In genomic region chr6:134972096-134972495, GRCm38 (mm10) we compare ENCODE assay signal across 1 mouse cellular context.
TF ChIP-seq lines count a peak whose summit lies in the region.

No protein-coding gene starts in this region.

TF ChIP-seq in MEL, 35 proteins besides CTCF, POLR2A, EP300 and RAD21:
- TF ChIP-seq ZNF384 (IDR thresholded peaks at IDR 0.05; ENCODE audit: low read depth, low read length) (no peak), MYB (IDR thresholded peaks at IDR 0.05; ENCODE audit: low read depth, low read length) (no peak), MYC (IDR thresholded peaks at IDR 0.05; ENCODE audit: low read depth, low read length) (no peak), GATA1 (IDR thresholded peaks at IDR 0.05; ENCODE audit: low read depth, low read length) (0 out of 2 replicates have a peak, but pooled peaks have one; percentile 11)
